ENCODE assay signal across 16 mouse cellular contexts in the genomic region with DNA sequence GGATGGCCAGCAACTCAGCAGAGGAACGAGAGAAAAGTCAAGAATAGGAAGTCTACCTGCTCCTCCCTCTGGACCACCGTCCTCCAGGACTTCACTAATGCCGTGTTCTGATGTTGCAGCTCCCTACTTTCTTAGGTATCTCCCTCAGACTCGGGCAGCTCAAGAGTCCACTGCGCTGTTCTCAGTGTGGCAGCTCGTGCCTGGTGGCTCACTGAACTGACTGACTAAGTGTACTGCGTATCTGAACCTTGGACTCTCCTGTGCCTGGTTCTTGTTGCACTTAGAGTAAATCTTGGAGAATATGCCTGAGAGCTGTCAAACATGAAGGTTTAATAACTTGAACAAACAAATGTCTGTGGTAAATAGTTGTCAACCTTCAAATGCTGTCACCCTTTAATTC.
"Had no signal": no experiment of that assay in that cellular context is flagged by ENCODE, and none has a peak within 500 bp of the region (broad histone marks: within the 10 kb centered on the region; RNA-seq: fewer than 3 reads in every experiment).

No protein-coding gene starts in this region.

- H3K4me3 ChIP-seq: limb, embryonic 15.5 days; liver, embryonic 12.5 days; midbrain, embryonic 10.5 days; midbrain, embryonic 15.5 days; neural tube, embryonic 12.5 days had no signal

- H3K27me3 ChIP-seq: limb, embryonic 15.5 days; liver, embryonic 12.5 days; midbrain, embryonic 15.5 days; neural tube, embryonic 12.5 days had no signal

- DNase-seq: layer of hippocampus, adult 9-11 months; layer of hippocampus, postnatal 36 days; lung, embryonic 14.5 days; lung, postnatal 10 days; lung, postnatal 4 days; retina, postnatal 1 day; right cerebral cortex, postnatal 4 days; spleen, adult 18-20 months; thymus, adult 2 months; thymus, postnatal 25 days had no signal

- H3K9me3 ChIP-seq: limb, embryonic 15.5 days; liver, embryonic 12.5 days; midbrain, embryonic 10.5 days; midbrain, embryonic 15.5 days; neural tube, embryonic 12.5 days had no signal

- ATAC-seq: hindbrain, postnatal 0 days; liver, embryonic 12.5 days; midbrain, embryonic 15.5 days had no signal

- H3K4me2 ChIP-seq: limb, embryonic 15.5 days; liver, embryonic 12.5 days; lung, embryonic 14.5 days; midbrain, embryonic 15.5 days; neural tube, embryonic 12.5 days had no signal

- H3K4me1 ChIP-seq: limb, embryonic 15.5 days; liver, embryonic 12.5 days; midbrain, embryonic 10.5 days; midbrain, embryonic 15.5 days; neural tube, embryonic 12.5 days had no signal

- H3K36me3 ChIP-seq: limb, embryonic 15.5 days; liver, embryonic 12.5 days; midbrain, embryonic 10.5 days; neural tube, embryonic 12.5 days had no signal

- H3K9ac ChIP-seq: limb, embryonic 15.5 days; liver, embryonic 12.5 days; lung, embryonic 14.5 days; midbrain, embryonic 15.5 days; neural tube, embryonic 12.5 days had no signal

- H3K27ac ChIP-seq: hindbrain, postnatal 0 days; limb, embryonic 15.5 days; liver, embryonic 12.5 days; midbrain, embryonic 10.5 days; midbrain, embryonic 15.5 days; neural tube, embryonic 12.5 days had no signal
